Mouse (Mus musculus) heart, postnatal 10 days (tissue): ENCODE data around the gene Trub1. TPM values are rescaled to one million over a fixed set of nuclear protein-coding genes. Genes with fewer than 3 reads are reported as not detected.

Experiments
- DNase-seq, 2 experiments: peaks; one replicate each; pipeline ENCODE4 v3.0.0; 2021
- intact Hi-C: fragments of 180-260 bp; cut with DNase I; formaldehyde crosslinking; loops from one replicate; pipeline ENCODE4 v1.15.1; 2025
- total RNA-seq, 2 experiments: library from RNA; stranded (reverse); gene quantifications; 2 replicates each; pipeline ENCODE4 v1.2.3; 2021

Gene Trub1
- total RNA-seq, 2 experiments from 2014 or later = 7.7 to 8.8 TPM

GRCm38 (mm10) chr19:57439296-57439695 is 13.4 kb upstream of the Trub1 start:
- intact Hi-C loops = no loop called here
- DNase-seq = no peak

- intact Hi-C loops = no loop called here
- DNase-seq = no peak
These were observed 11.2 kb upstream of the Trub1 start for GRCm38 (mm10) chr19:57441501-57441900.

DNA sequence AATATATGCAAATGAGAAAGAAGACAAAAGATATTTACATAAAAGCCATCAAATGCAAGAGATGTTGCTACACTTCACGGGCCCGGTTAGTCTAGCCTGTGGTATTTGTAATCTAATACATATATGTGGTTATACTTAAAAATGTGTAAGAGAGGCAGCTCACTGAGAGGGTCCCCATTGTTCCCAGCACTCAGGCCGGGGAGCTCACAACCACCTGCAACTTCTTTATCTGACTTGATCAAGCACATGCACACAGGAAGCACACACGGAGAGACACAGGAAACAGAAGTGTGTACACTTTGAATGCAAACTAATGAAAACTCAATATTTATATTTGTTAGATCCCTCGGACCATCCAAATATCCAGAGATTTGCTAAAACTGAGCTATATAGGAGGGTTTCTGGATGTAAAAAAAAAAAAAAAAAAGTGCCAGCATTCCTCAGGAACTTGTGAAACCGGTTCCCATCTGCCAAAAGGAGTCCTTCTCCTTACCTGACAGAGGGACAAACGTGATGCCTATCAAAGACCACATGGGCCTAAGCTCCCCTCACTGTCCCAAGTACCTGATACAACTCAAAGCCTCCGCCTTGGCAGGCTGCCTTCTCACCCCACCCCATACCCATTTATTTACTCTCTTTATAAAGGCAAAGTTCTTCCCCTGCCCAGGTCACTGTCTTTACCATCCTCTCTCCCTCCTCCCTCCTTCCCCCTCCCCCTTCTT is 9.6 kb upstream of the Trub1 start:
- DNase-seq = no peak
- intact Hi-C loops = no loop called here

DNA sequence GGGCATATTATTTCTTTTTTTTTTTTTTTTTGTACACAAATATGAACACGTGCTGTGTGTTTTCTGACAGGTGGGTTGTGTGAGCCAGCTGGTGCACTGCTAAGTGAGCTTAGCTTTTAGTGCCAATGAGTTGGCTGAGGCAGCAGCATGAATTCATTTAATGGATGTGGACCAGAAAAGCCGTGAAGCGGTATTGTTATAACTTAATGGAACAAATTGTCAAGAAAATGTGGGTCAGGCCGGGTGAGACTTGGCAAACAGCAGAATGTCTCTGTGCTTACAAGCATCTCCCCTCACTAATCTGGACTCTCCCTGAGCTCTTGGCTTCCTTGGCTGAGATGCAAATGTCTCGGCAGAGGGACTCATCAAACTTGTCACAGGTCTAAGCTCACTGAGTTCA is 7.7 kb upstream of the Trub1 start:
- intact Hi-C loops = no loop called here
- DNase-seq = peak; percentile 28 to 52

GRCm38 (mm10) chr19:57450849-57451248 is 1.9 kb upstream of the Trub1 start:
- no peak for DNase-seq
- intact Hi-C loops = loop anchor here (10.0 kb wide), 1 partner anchor 296 kb away; no protein-coding TSS in a partner anchor

- intact Hi-C loops = loop anchor here (10.0 kb wide), 1 partner anchor 297 kb away; no protein-coding TSS in a partner anchor
- DNase-seq = no peak
These were observed 950 bp upstream of the Trub1 start for GRCm38 (mm10) chr19:57451762-57452161.

DNA sequence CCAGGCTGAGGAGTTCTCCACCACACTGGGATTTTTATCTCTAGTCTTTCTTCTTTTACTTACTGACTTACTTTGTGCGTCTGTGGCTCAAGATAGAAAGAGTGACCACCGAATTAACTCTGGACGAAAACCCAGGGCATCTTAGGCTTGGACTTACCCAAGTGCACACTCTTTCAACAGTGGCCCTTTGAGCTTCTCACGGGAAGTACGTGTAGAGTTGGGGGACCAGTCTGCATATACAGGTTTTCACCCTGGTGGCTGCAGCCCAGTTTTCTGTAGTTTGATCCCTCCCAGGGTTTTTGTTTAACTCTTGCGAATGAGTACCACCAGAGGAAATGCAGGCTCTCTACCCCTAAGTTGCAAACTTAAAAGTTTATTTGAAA is 497 bp downstream of the Trub1 start:
- no peak for DNase-seq
- intact Hi-C loops = loop anchor here (10.0 kb wide), 1 partner anchor 298 kb away; no protein-coding TSS in a partner anchor

GRCm38 (mm10) chr19:57455286-57455960 is 2.7 kb downstream of the Trub1 start:
- intact Hi-C loops = loop anchor here (10.0 kb wide), 1 partner anchor 301 kb away; no protein-coding TSS in a partner anchor
- DNase-seq = no peak

GRCm38 (mm10) chr19:57457075-57457474 is 4.4 kb downstream of the Trub1 start:
- DNase-seq = peak; percentile 48 to 54
- intact Hi-C loops = loop anchor here (2.0 to 10.0 kb wide), 2 partner anchors 52 to 302 kb away; no protein-coding TSS in a partner anchor

GRCm38 (mm10) chr19:57463741-57464140 is 11.0 kb downstream of the Trub1 start:
- intact Hi-C loops = no loop called here
- DNase-seq = no peak

DNA sequence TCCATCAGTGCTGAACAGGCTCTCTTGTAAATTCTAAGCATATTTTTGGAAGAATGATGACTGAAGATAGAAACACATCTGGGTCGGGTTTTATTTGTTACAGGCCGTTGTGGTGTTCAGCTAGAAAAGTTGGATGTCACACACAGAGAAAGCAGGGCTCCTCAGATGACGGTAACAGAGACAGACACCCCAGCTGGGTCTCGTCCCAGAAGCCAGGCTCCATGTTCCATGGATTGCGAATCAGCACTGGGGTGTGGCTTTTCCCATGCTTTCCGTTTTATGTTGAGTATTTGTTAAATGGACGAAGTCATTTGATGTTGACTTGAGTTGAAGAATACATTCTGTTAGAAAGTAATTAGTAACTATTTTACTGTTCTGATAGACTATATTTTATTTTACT is 13.0 kb downstream of the Trub1 start:
- no peak for DNase-seq
- intact Hi-C loops = no loop called here

GRCm38 (mm10) chr19:57471033-57471432 is 18.3 kb downstream of the Trub1 start:
- DNase-seq = no peak
- intact Hi-C loops = no loop called here

- intact Hi-C loops = no loop called here
- DNase-seq = no peak
These were observed 19.5 kb downstream of the Trub1 start for GRCm38 (mm10) chr19:57472169-57472568.

- intact Hi-C loops = no loop called here
- DNase-seq = peak; percentile 48 to 56
These were observed 20.6 kb downstream of the Trub1 start for GRCm38 (mm10) chr19:57473301-57473700.

GRCm38 (mm10) chr19:57475298-57475697 is 22.6 kb downstream of the Trub1 start:
- DNase-seq = no peak
- intact Hi-C loops = no loop called here

GRCm38 (mm10) chr19:57477310-57477709 is 24.6 kb downstream of the Trub1 start:
- intact Hi-C loops = no loop called here
- DNase-seq = no peak

DNA sequence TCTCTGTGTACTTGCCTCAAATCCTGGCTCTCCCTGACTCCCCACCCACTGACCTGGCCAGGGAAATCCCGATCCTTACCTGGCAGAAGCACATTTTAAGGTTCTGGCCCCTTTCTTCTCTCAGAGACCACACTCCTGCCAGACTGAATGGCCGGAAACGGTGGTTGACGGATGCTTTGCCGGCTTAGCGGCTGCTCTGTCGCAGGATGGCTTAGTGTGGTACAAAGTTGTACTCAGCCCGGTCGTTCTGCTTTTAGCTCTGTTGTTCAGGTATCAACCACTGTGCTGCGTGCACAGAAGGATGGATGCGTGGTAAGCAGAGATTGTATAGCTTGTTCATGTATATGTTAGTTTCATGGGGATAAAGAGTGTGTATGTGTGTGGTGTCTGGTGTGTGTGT is 25.3 kb downstream of the Trub1 start:
- intact Hi-C loops = no loop called here
- no peak for DNase-seq

DNA sequence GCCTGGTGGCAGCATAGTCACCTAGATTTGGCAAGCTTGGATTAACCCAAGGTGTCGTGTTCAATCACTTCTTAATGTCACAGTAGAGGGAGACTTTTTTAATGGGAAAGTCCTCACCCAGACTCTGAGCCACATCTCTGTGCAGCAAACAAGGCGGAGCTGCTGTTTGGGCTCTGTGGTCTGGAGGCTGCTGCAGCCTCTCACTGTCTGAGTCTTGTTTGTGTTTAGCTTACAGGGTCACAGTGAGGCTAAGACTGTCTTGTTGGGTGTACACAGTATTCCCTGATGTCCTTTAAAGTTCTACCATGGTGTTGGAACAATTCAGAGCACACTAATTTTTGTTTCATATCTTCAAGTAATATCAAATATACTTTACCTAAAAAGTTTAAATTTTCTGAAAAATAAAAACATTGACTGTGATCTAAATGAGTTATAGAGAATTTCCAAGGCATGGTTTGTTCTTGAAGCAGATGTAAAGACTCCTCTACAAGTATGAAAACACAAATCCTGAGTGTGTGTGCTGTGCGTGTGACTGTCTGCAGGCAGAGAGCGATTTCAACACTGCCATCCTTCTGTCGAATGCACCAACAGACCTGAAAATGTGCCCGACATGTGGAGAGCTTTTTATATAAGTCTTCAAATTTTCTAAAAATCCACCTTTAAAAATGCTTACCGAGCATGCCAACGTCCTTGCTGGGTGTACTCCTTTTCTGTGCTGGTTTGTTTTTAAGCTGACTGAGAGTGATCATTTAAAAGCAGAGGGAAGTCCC is 27.4 kb downstream of the Trub1 start:
- DNase-seq = no peak
- intact Hi-C loops = loop anchor here (5.0 kb wide), 1 partner anchor 162 kb away; no protein-coding TSS in a partner anchor

DNA sequence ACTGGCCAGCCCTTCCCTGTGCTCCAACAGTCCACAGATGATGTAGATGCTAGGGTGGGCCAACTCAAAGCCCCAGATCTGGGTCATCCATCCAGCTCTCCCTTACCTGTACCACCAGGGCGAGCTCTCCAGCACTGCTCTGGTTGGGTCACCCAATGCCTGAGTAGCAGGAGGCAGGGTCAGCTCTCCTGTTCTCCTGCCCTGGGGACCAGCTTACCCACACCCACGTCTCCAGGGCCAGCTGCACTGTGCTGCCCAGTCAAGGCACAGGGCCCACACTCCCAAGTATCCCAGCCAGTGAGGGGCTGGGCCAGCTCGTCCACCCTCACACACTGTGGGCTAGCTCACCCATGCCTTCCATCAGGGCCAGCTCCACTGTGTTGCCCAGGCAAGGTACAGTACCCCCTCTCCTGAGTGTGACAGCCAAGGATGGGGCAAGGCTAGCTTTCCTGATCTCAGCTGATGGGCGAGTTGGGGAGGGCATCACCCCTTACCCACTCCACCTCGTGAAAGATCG is 29.1 kb downstream of the Trub1 start:
- intact Hi-C loops = loop anchor here (5.0 kb wide), 1 partner anchor 160 kb away; no protein-coding TSS in a partner anchor
- DNase-seq = no peak

- intact Hi-C loops = loop anchor here (5.0 kb wide), 1 partner anchor 159 kb away; no protein-coding TSS in a partner anchor
- DNase-seq = peak; percentile 47 to 63
These were observed 30.1 kb downstream of the Trub1 start for GRCm38 (mm10) chr19:57482815-57483214.
